Mouse (Mus musculus) ovary, postnatal 14 days (tissue): ENCODE measurements around the gene Grm6.

Source experiments
- DNase-seq: peaks from one replicate; pipeline ENCODE4 v3.0.0; 2022; ENCODE audit warnings: low spot score

The Grm6 gene

GRCm38 (mm10) chr11:50914461-50914860, 64.0 kb downstream of the Grm6 start:
- DNase-seq = no peak
